Mouse (Mus musculus) left cerebral cortex, adult 2 months (tissue): ENCODE measurements around the gene Mtln. TPM values are rescaled to one million over a fixed set of nuclear protein-coding genes. Genes with fewer than 3 reads are reported as not detected.

Experiments used
- DNase-seq, 2 experiments: peaks; one replicate each; pipeline ENCODE4 v3.0.0; 2021 to 2022; ENCODE audit warnings: low spot score in 2 of 2, mixed read lengths in 1 of 2; ENCODE audit errors: extremely low spot score in 1 of 2
- H3K27ac ChIP-seq: fragments of 200-600 bp; 2 replicates; pipeline ENCODE4 v1.8.1; 2022
- H3K4me3 ChIP-seq: fragments of 200-600 bp; 2 replicates; pipeline ENCODE4 v1.8.1; 2022
- CTCF ChIP-seq: fragments of 200-600 bp; IDR thresholded peaks from 2 replicates; pipeline ENCODE4 v1.8.1; 2022; ENCODE audit warnings: antibody characterized with exemption, mild to moderate bottlenecking, moderate library complexity
- intact Hi-C: fragments of 180-260 bp; cut with DNase I; formaldehyde crosslinking; loops from one replicate; pipeline ENCODE4 v1.15.1; 2025
- long read RNA-seq, 2 experiments: library from polyadenylated mRNA; stranded (forward); transcript quantifications; one replicate each; pipeline ENCODE4 v2.0.0; 2021; ENCODE audit warnings: borderline mapping rate in 2 of 2
- total RNA-seq, 2 experiments: library from RNA; stranded (reverse); gene quantifications; 2 replicates each; pipeline ENCODE4 v1.2.3; 2021

The Mtln gene
- 10 to 100 TPM; 50.3 to 51.2 TPM for total RNA-seq
- long read RNA-seq, experiment 1, transcript Mtln-201 (2 exons, 800 nt), result major isoform, 32 of 32 reads
- long read RNA-seq, experiment 1, partial matches to known transcripts, result 0 of 32 reads
- long read RNA-seq, experiment 1, other reads (novel, unspliced or antisense), result 0 of 32 reads
- long read RNA-seq, experiment 2, transcript Mtln-201 (2 exons, 800 nt), result major isoform, 8 of 8 reads
- long read RNA-seq, experiment 2, partial matches to known transcripts, result 0 of 8 reads
- long read RNA-seq, experiment 2, other reads (novel, unspliced or antisense), result 0 of 8 reads

DNA sequence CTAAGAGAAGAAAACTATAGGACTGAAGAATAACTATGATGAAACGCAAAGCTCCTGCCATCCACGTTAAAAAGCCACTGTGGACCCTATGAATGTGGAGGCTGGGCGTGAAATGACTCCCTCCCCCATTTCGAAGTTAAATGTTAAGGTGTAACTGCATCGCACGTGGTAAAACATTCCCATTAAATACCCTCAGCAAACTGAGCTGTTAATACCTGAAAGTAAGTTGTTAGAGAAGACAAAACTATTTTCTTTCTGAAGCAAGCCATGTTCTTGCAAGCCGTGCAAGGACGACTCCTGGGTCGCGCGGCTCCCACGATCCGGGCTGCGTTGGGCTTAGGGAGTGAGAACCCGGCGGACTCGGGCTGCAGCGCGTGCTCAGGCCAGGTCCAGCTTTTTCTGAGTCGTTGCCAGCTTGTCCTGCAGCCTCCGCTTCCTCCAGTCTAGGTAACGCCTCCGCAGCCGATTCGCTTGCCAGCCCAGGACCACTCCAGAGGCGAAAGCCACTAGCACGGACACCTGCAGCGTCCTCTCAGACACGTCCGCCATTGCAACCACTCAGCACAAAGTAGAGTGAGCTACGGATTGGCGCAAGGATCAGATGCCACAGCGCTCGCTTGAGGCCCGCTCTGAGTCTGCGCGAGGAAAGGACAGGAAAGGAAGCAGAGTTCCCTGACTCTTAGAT, at the start of gene Mtln:
Gene Mtln, minus strand, starts transcription at position 570 of the 685 bp plus-strand sequence.
- TF ChIP-seq CTCF, result no peak
- DNase-seq, result peak; percentile 87 to 89
- Histone ChIP-seq H3K27ac (peak within 1 kb of the TSS; percentile 91), H3K4me3 (peak within 1 kb of the TSS; percentile 62)
- intact Hi-C loops, result no loop called here

GRCm38 (mm10) chr2:127841402-127841801, 49.1 kb upstream of the Mtln start:
- TF ChIP-seq CTCF, result no peak
- H3K4me3 ChIP-seq, result no peak overlapping the region
- DNase-seq, result no peak
- intact Hi-C loops, result no loop called here
- no peak overlapping the region for H3K27ac ChIP-seq

DNA sequence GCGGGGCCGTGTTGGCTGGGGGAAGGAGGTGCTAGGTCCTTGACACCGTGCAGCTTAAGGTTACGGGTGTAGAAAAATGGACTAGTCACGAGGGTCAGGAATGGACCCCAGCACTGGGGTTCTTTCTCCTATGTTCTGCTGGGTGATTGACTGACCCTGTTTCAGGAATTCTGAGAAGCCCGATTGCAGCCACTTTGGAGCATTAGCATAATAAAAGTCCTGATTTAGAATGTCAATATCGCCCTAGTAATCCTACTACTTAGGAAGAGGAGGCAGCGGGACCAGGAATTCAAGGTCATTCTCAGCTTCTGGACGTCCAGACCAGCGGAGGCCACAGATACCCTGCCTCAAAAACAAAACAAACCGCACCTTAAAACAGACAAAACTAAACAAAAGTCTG, 47.1 kb upstream of the Mtln start:
- no peak overlapping the region for H3K27ac ChIP-seq
- DNase-seq, result no peak
- no peak overlapping the region for H3K4me3 ChIP-seq
- no peak for TF ChIP-seq CTCF
- intact Hi-C loops, result no loop called here

GRCm38 (mm10) chr2:127838576-127838975, 46.3 kb upstream of the Mtln start, which contains the start of gene Acoxl:
Acoxl (plus strand) TSS chr2:127838876.
- DNase-seq, result no peak
- intact Hi-C loops, result no loop called here
- Histone ChIP-seq H3K4me3 (no peak within 1 kb of the TSS), H3K27ac (no peak within 1 kb of the TSS)
- no peak for TF ChIP-seq CTCF

GRCm38 (mm10) chr2:127832833-127833190, 40.5 kb upstream of the Mtln start:
- no peak for DNase-seq
- intact Hi-C loops, result no loop called here
- no peak overlapping the region for H3K4me3 ChIP-seq
- TF ChIP-seq CTCF, result peak; percentile 53
- H3K27ac ChIP-seq, result no peak overlapping the region

DNA sequence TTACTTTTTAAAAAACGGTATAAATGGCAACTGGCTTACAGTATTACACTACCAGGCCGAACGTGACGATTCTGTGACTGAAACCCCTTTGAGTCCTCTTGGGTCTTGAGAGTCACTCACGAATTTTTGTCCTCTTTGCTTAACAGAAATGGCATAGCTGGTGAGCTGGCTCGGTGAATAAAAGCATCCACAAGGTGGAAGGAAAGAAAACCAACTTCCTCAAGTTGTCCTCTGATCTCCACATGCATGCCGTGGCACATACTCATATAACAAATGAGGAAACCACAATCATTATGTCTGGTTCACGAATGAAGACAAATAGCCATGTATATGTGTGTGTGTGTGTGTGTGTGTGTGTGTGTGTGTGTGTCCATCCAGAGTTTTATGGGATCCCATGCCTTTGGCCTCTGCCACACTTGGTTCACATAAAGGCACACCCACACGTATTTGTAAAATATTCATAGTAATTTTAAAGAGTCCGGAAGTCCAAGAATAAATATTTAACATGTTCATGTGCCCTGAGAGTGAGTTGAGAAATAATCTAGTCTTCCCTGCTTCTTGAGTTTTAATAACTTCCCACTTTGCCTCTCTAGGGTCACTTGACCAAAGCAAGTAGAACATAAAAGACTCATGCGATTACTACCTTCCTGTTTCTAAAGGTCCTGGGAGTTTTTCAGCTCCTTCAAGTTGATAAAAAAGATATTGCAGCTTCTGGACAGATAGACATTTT, 40.0 kb upstream of the Mtln start:
- intact Hi-C loops, result no loop called here
- DNase-seq, result no peak
- TF ChIP-seq CTCF, result no peak
- H3K27ac ChIP-seq, result no peak overlapping the region
- H3K4me3 ChIP-seq, result peak overlapping the region; percentile 52

DNA sequence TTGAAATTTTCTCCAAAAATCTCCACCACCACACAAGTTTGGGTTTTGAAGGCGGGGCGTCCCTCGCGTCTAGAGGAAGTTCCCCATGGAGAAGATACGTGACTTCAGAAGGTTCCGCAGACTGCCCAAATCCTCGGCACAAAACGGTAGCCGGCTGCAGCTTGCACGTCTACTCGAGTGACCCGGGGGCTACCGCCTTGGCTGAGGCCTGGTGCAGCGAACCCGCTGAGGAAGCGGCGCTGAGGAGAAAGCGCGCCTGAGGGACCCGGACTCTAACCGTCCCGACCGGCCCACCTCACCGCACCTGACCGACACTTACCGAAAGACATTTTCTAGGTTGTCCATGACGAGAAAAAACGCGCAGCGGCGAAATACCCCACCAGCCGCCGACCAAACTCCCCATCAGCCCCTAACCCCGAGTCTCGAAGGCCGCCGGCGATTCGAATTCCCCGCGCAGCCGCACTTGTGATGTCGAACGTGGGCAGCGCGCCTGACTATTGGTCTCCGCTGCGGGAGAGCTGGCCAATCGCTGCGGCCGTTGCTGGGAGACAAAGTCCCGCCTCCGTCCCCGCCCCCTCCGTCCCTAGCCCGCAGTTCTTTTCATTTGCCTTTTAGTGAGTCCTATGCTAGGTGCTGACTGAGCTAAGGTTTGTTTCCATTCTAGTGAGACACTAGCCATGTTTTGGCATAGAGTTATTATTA, 39.3 kb upstream of the Mtln start, which contains the start of gene Bub1:
Gene Bub1, minus strand, starts transcription at position 465 of the 702 bp plus-strand sequence.
- intact Hi-C loops, result no loop called here
- TF ChIP-seq CTCF, result peak; percentile 19; the same call in 1 of the 2 replicates
- H3K4me3 ChIP-seq, result peak within 1 kb of the TSS; percentile 52
- H3K27ac ChIP-seq, result no peak within 1 kb of the TSS
- peak; percentile 91 to 92 for DNase-seq

DNA sequence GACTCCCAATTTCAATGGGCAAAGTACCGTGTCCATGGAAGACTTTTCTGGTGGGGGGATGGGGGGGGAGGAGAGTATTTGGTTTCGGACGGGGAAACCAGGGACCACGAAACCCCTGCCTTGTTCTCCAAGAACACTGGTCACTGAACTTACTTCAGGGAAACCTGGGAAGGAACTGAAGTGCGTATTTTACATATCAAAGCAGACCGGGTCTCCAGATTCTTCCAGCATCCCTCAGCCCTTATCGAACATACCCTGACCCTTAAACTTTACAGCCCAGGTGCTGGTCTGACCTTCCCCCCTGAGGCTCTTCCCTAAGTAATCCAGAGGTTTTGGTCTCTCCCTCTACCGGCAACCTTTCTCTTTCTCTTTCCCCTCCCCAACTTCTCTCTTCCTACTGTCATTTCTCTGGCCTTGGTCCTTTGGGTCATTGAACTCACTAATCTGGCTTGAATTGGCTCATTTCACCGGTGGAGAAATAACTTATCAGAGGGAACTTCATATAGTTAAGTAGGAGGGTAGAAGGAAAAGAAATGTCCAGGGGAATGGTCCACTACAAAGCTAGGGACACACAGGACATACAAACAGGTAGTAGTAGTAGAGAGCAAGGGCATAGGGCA, 2.5 kb downstream of the Mtln start:
- no peak overlapping the region for H3K4me3 ChIP-seq
- no peak for TF ChIP-seq CTCF
- no peak for DNase-seq

GRCm38 (mm10) chr2:127789138-127789537, 3.1 kb downstream of the Mtln start:
- Histone ChIP-seq H3K4me3 (peak overlapping the region; percentile 96), H3K27ac (peak overlapping the region; percentile 28; the same call in 1 of the 2 replicates)
- no peak for TF ChIP-seq CTCF
- DNase-seq, result no peak
- intact Hi-C loops, result no loop called here

More for the DNA sequence above, 2.5 kb downstream of the Mtln start:
- no peak overlapping the region for H3K27ac ChIP-seq
- intact Hi-C loops, result no loop called here

DNA sequence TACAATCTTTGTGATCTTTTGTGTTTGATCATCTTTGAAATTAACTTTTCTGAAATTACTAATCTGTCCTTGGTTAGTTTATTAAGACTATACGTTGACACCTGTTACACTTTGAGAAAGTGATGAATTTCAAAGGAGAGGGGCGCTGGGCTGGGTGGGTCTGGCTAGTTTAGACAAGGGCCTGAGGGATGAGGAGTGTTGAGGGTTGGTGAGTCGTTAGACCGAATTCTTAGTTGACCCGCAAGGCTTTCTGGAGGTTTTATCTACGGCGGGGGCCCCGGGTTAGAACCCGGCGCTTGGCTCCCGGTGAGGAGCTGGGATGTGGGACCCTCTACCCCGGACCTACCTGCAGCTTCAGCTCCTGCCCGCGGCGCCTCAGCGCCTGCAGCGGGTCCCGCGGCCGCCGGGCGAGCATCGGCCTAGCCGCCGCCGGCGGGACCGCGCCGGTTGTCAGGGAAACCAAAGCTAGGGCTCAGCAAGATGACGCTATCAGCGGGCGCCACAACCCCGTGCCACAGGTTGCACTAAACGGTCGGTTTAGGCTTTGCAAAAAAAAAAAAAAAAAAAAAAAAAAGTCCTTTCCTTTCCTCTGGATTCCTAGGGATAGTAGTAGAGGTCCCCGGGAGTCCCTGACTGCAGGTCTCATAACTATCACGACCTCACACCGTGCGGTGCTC, 3.7 kb downstream of the Mtln start, which contains the start of gene Nphp1:
Gene Nphp1, minus strand, starts transcription at position 458 of the 677 bp plus-strand sequence.
- peak within 1 kb of the TSS; percentile 96 for H3K4me3 ChIP-seq
- no peak for TF ChIP-seq CTCF
- intact Hi-C loops, result no loop called here
- DNase-seq, result peak; percentile 88
- H3K27ac ChIP-seq, result peak within 1 kb of the TSS; percentile 28; the same call in 1 of the 2 replicates

- intact Hi-C loops, result no loop called here
- H3K4me3 ChIP-seq, result no peak overlapping the region
- no peak overlapping the region for H3K27ac ChIP-seq
- no peak for TF ChIP-seq CTCF
- DNase-seq, result no peak
These were observed 5.1 kb downstream of the Mtln start for GRCm38 (mm10) chr2:127787226-127787625.
